Mouse (Mus musculus) bone marrow macrophage, adult 2 months (primary cell): ENCODE data around the gene Slc4a1.

Experiments
- CTCF ChIP-seq: IDR thresholded peaks from 2 replicates; pipeline ENCODE4 v1.5.1; 2012; ENCODE audit warnings: low read depth, mild to moderate bottlenecking, low read length, moderate library complexity
- POLR2A ChIP-seq: IDR thresholded peaks from 2 replicates; pipeline ENCODE4 v1.6.1; 2012; ENCODE audit warnings: mild to moderate bottlenecking, low read depth, low read length, borderline replicate concordance

GRCm38 (mm10) chr11:102356636-102357350 lies 9.2 kb downstream of the Slc4a1 start:
- no peak for TF ChIP-seq CTCF
- no peak for TF ChIP-seq POLR2A
